Mouse (Mus musculus): ENCODE results near the gene Mcts1. TPM values are rescaled to one million over a fixed set of nuclear protein-coding genes. Genes with fewer than 3 reads are reported as not detected.

Mcts1 gene
- total RNA-seq (2015): 112 and 140 TPM in 2 replicates
- 42.1 and 46.7 TPM in 2 replicates for total RNA-seq (2017)

- ATAC-seq (replicated peaks; ENCODE audit: poor library complexity): peak; percentile 100
Observed at GRCm38 (mm10) chrX:38600177-38600994, at the start of gene Mcts1. Gene Mcts1, plus strand, starts transcription at chrX:38600578.

GRCm38 (mm10) chrX:38553255-38553654 is 47.1 kb upstream of the Mcts1 start:
- no peak for ATAC-seq (replicated peaks; ENCODE audit: poor library complexity)

- no peak for ATAC-seq (replicated peaks; ENCODE audit: poor library complexity)
Observed at GRCm38 (mm10) chrX:38563941-38564541, 36.3 kb upstream of the Mcts1 start.

- ATAC-seq (replicated peaks; ENCODE audit: poor library complexity): peak; percentile 93
Observed at GRCm38 (mm10) chrX:38564542-38565175, 35.7 kb upstream of the Mcts1 start.

- peak; percentile 12; the same call in 1 of the 2 replicates for ATAC-seq (replicated peaks; ENCODE audit: poor library complexity)
Observed at GRCm38 (mm10) chrX:38565176-38565542, 35.2 kb upstream of the Mcts1 start.

- ATAC-seq (replicated peaks; ENCODE audit: poor library complexity): no peak
Observed at GRCm38 (mm10) chrX:38566521-38567205, 33.7 kb upstream of the Mcts1 start.

GRCm38 (mm10) chrX:38576078-38576477 is 24.3 kb upstream of the Mcts1 start, which contains the start of gene Cul4b:
Gene Cul4b, minus strand, starts transcription at chrX:38576196.
- peak; percentile 90 for ATAC-seq (replicated peaks; ENCODE audit: poor library complexity)

- peak; percentile 58 for ATAC-seq (replicated peaks; ENCODE audit: poor library complexity)
Observed at GRCm38 (mm10) chrX:38581140-38581539, 19.2 kb upstream of the Mcts1 start.

- peak; percentile 37; the same call in 1 of the 2 replicates for ATAC-seq (replicated peaks; ENCODE audit: poor library complexity)
Observed at GRCm38 (mm10) chrX:38583261-38583660, 17.1 kb upstream of the Mcts1 start.

GRCm38 (mm10) chrX:38589827-38590226 is 10.6 kb upstream of the Mcts1 start:
- peak; percentile 55; the same call in 1 of the 2 replicates for ATAC-seq (replicated peaks; ENCODE audit: poor library complexity)

- ATAC-seq (replicated peaks; ENCODE audit: poor library complexity): peak; percentile 54
Observed at GRCm38 (mm10) chrX:38591749-38592148, 8.6 kb upstream of the Mcts1 start.

- ATAC-seq (replicated peaks; ENCODE audit: poor library complexity): peak; percentile 77
Observed at GRCm38 (mm10) chrX:38593180-38593889, 7.0 kb upstream of the Mcts1 start.

GRCm38 (mm10) chrX:38600995-38601369 is 604 bp downstream of the Mcts1 start:
- peak; percentile 54 for ATAC-seq (replicated peaks; ENCODE audit: poor library complexity)

- ATAC-seq (replicated peaks; ENCODE audit: poor library complexity): peak; percentile 93
Observed at GRCm38 (mm10) chrX:38634801-38635637, 34.6 kb downstream of the Mcts1 start, which contains the start of gene C1galt1c1. Gene C1galt1c1, minus strand, starts transcription at chrX:38635087.

GRCm38 (mm10) chrX:38635638-38635931 is 35.2 kb downstream of the Mcts1 start:
- no peak for ATAC-seq (replicated peaks; ENCODE audit: poor library complexity)

- ATAC-seq (replicated peaks; ENCODE audit: poor library complexity): no peak
Observed at GRCm38 (mm10) chrX:38641435-38641834, 41.1 kb downstream of the Mcts1 start.

GRCm38 (mm10) chrX:38642183-38642582 is 41.8 kb downstream of the Mcts1 start:
- peak; percentile 94 for ATAC-seq (replicated peaks; ENCODE audit: poor library complexity)

- ATAC-seq (replicated peaks; ENCODE audit: poor library complexity): peak; percentile 63
Observed at GRCm38 (mm10) chrX:38650404-38651039, 50.1 kb downstream of the Mcts1 start.

- ATAC-seq (replicated peaks; ENCODE audit: poor library complexity): no peak
Observed at GRCm38 (mm10) chrX:38651167-38651566, 50.8 kb downstream of the Mcts1 start.
